ENCODE assay signal across 22 mouse cellular contexts in the genomic region with DNA sequence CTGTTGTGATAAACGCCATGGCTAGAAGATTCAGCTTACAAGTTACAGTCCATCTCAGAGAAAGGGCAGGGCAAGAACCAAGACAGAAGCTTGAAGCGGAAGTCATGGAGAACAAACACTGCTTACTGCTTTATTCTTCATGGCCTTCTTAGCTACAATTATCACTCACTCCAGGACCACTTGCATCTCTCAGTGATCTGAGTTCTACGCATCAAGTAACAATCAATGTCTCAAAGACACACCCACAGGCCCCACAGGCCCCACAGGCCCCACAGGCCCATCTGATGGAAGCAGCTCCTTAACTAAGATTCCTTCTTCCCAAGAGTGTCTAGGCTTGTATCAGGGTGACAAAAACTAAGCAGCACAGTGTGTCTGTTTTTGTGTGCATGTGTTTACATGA.
"Had no signal": no experiment of that assay in that cellular context is flagged by ENCODE, and none has a peak within 500 bp of the region (broad histone marks: within the 10 kb centered on the region; RNA-seq: fewer than 3 reads in every experiment).

No protein-coding gene starts in this region.

- H3K9me3 ChIP-seq: heart, embryonic 13.5 days; heart, embryonic 15.5 days; hindbrain, embryonic 13.5 days; hindbrain, embryonic 15.5 days; limb, embryonic 13.5 days; limb, embryonic 15.5 days had no signal

- ATAC-seq: hindbrain, postnatal 0 days; intestine, embryonic 16.5 days had no signal

- H3K4me3 ChIP-seq: heart, adult 2 months; heart, embryonic 13.5 days; heart, embryonic 15.5 days; hindbrain, embryonic 13.5 days; hindbrain, embryonic 15.5 days; left cerebral cortex, adult 2 months; limb, embryonic 13.5 days; limb, embryonic 15.5 days had no signal

- H3K27me3 ChIP-seq: heart, embryonic 13.5 days; heart, embryonic 15.5 days; hindbrain, embryonic 13.5 days; hindbrain, embryonic 15.5 days; limb, embryonic 13.5 days; limb, embryonic 15.5 days had no signal

- H3K9ac ChIP-seq: heart, embryonic 13.5 days; heart, embryonic 15.5 days; hindbrain, embryonic 13.5 days; hindbrain, embryonic 15.5 days; limb, embryonic 13.5 days; limb, embryonic 15.5 days; liver, embryonic 14.5 days had no signal

- DNase-seq: gastrocnemius, postnatal 14 days; gastrocnemius, postnatal 36 days; heart, adult 11 months; heart, adult 2 months; heart, postnatal 14 days; heart, postnatal 36 days; kidney, adult 11 months; kidney, adult 8-10 months; kidney, postnatal 10 days; kidney, postnatal 25 days; left cerebral cortex, postnatal 4 days had no signal

- H3K4me2 ChIP-seq: heart, embryonic 11.5 days; heart, embryonic 13.5 days; heart, embryonic 15.5 days; hindbrain, embryonic 13.5 days; hindbrain, embryonic 15.5 days; limb, embryonic 13.5 days; limb, embryonic 15.5 days had no signal

- H3K36me3 ChIP-seq: heart, embryonic 13.5 days; heart, embryonic 15.5 days; hindbrain, embryonic 13.5 days; hindbrain, embryonic 15.5 days; limb, embryonic 13.5 days; limb, embryonic 15.5 days had no signal

- H3K27ac ChIP-seq: heart, adult 2 months; heart, embryonic 13.5 days; heart, embryonic 15.5 days; hindbrain, embryonic 13.5 days; hindbrain, embryonic 15.5 days; hindbrain, postnatal 0 days; left cerebral cortex, adult 2 months; limb, embryonic 13.5 days; limb, embryonic 15.5 days; liver, embryonic 14.5 days had no signal

- H3K4me1 ChIP-seq: hindbrain, embryonic 13.5 days; hindbrain, embryonic 15.5 days; limb, embryonic 13.5 days; limb, embryonic 15.5 days had no signal
